Mouse (Mus musculus) cerebellum, adult 2 months (tissue): ENCODE measurements at regions not wholly inside any gene's neighbourhood (a gene's known extent, or its start where the extent isn't known, plus 50 kb on each side); places are given as distances from the start of the nearest gene placed in this dataset.

Experiments
- DNase-seq, 2 experiments: peaks; one replicate each; pipeline ENCODE4 v3.0.0; 2021
- H3K27ac ChIP-seq: fragments of 200-500 bp; 2 replicates; pipeline ENCODE4 v1.5.1; 2012; ENCODE audit warnings: low read length, control low read depth, inconsistent platforms; ENCODE audit not compliant: insufficient read depth
- H3K27me3 ChIP-seq: fragments of 200-500 bp; 2 replicates; pipeline ENCODE4 v1.6.1; 2012; ENCODE audit warnings: inconsistent platforms, mild to moderate bottlenecking, low read length, moderate library complexity; ENCODE audit not compliant: control insufficient read depth, insufficient read depth
- H3K4me1 ChIP-seq: fragments of 200-500 bp; 2 replicates; pipeline ENCODE4 v1.6.1; 2011; ENCODE audit warnings: low read length; ENCODE audit not compliant: control insufficient read depth, insufficient read depth
- H3K4me3 ChIP-seq: fragments of 200-500 bp; replicated peaks from 2 replicates; pipeline ENCODE3; 2011; ENCODE audit warnings: mild to moderate bottlenecking, low read depth, low read length, control low read depth; ENCODE audit not compliant: insufficient read depth
- CTCF ChIP-seq: fragments of 200-500 bp; IDR thresholded peaks from 2 replicates; pipeline ENCODE4 v1.5.1; 2011; ENCODE audit warnings: low read depth, mild to moderate bottlenecking, control low read depth, low read length, moderate library complexity, borderline replicate concordance; ENCODE audit not compliant: insufficient read depth
- POLR2A ChIP-seq: fragments of 200-500 bp; IDR thresholded peaks from 2 replicates; pipeline ENCODE4 v1.6.1; 2011; ENCODE audit warnings: low read length, control low read depth, borderline replicate concordance; ENCODE audit not compliant: insufficient read depth
- WGBS: fragments of 180-500 bp; shearing (Covaris S2); methylation state at CpG from one replicate; pipeline ENCODE4 v1.1.7; 2018; 5-methylcytosine and 5-hydroxymethylcytosine counted together

GRCm38 (mm10) chr3:38248941-38249340 lies 235.7 kb downstream of the Ankrd50 start:
- no peaks in the 10 kb centered on the region for H3K27me3 ChIP-seq
- no peak for DNase-seq
- TF ChIP-seq CTCF: no peak
- TF ChIP-seq POLR2A: no peak
- H3K4me3 ChIP-seq: no peak overlapping the region
- WGBS: 76% methylated on average over 1 of the region's 1 CpGs
- no peaks in the 10 kb centered on the region for H3K4me1 ChIP-seq
- no peak overlapping the region for H3K27ac ChIP-seq

DNA sequence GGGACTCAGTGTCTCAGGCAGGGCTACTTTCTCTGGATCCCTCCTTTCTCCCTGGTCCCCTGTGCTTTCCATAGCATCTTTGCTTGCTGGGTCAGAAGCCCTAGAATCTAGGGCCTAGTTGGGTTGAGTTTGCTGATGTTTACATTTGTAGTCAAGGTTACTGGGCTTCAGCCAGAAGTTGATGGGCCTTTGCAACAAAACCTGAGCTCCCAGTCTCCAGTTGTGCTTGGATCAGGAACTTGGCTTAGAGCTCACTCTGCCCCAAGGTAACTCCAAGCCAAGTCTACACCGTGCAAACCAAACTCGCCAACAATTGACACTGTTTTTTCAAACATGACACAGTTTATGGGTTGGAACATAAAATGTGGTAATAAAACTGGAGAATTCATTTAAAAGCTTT lies 238.2 kb downstream of the Ankrd50 start:
- no peak for DNase-seq
- H3K4me1 ChIP-seq: no peaks in the 10 kb centered on the region
- H3K27me3 ChIP-seq: no peaks in the 10 kb centered on the region
- WGBS: 44% methylated on average over 2 of the region's 2 CpGs
- H3K4me3 ChIP-seq: no peak overlapping the region
- no peak overlapping the region for H3K27ac ChIP-seq
- TF ChIP-seq CTCF (no peak), POLR2A (no peak)

- no peak for DNase-seq
- no peaks in the 10 kb centered on the region for H3K27me3 ChIP-seq
- TF ChIP-seq POLR2A: no peak
- TF ChIP-seq CTCF: no peak
- WGBS: 87% methylated on average over 3 of the region's 3 CpGs
- H3K4me1 ChIP-seq: no peaks in the 10 kb centered on the region
- no peak overlapping the region for H3K4me3 ChIP-seq
- H3K27ac ChIP-seq: no peak overlapping the region
These were observed 241.4 kb downstream of the Ankrd50 start for GRCm38 (mm10) chr3:38243209-38243608.

DNA sequence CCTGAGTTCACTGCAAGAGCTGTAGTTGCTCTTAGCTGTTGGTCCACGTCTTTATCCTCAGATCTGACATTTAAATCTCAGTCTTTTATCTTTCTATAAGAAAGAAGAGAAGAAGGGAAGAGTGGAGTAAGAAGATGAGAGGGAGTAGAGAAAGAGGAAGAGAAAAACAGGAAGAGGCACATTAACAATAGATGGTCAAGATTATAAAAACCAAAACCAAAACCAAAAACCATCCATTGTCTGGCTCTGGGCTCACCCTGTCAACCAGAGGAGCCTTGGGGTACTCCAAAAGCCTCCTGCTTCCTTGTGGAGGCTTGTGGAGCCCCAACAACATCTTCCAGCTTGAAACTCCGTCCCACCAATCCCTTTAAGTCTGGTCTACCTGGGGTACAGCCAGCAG lies 247.0 kb downstream of the Ankrd50 start:
- Histone ChIP-seq H3K4me1 (peaks cover 3% of the 10 kb centered on the region), H3K27ac (no peak overlapping the region), H3K27me3 (no peaks in the 10 kb centered on the region), H3K4me3 (no peak overlapping the region)
- DNase-seq: no peak
- 78% methylated on average over 2 of the region's 2 CpGs for WGBS
- TF ChIP-seq POLR2A (no peak), CTCF (no peak)

DNA sequence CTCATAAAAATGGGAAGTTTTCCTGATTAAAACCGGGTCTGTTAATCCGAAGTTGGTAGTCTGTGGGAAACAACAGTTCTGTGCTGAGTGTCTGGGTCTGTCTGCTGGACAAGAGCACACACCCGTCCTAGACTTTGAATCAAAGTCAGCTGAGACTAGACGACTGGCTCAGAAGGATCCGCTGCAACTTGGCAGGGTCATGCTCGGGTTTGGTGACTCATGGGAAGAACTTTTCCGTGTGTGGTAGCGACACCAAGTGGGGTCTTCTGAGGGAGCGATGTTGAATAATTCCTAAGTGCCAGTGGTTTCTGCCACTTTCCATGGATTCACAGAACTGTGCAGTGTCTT lies 248.9 kb downstream of the Ankrd50 start:
- no peak for DNase-seq
- H3K27ac ChIP-seq: no peak overlapping the region
- no peak overlapping the region for H3K4me3 ChIP-seq
- 54% methylated on average over 9 of the region's 9 CpGs for WGBS
- peaks cover 3% of the 10 kb centered on the region for H3K4me1 ChIP-seq
- TF ChIP-seq POLR2A (no peak), CTCF (no peak)
- H3K27me3 ChIP-seq: no peaks in the 10 kb centered on the region

DNA sequence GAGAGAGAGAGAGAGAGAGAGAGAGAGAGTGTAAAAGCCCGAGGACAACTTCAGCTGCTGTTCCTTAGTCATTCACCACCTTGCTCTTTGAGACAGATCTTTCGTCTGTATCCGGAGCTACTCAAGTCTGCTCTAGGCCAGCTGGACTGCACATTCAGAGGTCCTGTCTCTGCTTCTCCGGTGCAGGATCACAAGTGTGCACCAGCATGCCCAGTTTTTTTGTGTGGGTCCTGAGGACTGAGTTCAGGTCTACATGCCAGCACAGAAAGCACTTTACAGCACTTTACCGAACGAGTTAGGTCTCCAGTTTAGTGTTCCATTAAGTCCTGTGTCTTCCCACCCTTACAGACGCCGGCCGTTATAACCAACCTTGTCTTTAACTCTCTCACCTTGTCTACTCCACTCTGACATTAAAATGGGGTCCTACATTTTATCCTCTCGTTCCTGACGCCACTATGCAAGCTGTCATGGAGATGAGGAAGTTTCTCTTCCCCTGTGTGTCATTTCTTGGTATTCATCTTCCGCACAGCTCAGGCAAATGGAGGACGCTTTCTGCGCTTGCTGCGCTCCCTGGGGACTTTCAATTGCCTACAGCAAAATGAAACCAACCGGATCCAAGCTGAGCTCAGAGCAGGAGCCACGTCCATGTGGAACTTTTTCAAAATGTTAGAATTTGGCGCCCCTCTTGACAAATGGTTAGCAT lies 249.5 kb downstream of the Ankrd50 start:
- WGBS: 64% methylated on average over 18 of the region's 18 CpGs
- Histone ChIP-seq H3K4me1 (peaks cover 3% of the 10 kb centered on the region), H3K27me3 (no peaks in the 10 kb centered on the region), H3K4me3 (no peak overlapping the region), H3K27ac (no peak overlapping the region)
- no peak for DNase-seq
- TF ChIP-seq CTCF (no peak), POLR2A (no peak)

DNA sequence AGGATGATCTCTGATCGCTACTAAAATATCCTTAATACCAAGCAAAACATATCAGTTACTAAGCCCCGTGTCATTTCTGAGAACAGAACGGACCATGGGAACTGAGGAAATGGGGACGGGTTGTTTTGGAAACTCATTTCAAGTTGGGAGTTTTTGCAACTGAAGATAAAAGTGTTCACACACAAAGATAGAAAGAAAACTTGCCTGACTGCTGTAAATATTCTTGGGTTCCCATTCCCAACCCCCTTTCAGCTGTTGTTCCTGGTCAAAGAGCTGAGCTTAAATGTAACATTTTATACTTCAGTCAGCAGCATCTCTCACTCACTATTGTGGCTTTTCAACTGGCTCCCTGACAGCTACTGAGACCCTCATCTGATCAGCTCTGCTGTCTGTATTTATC lies 250.1 kb downstream of the Ankrd50 start:
- TF ChIP-seq POLR2A: no peak
- no peak for TF ChIP-seq CTCF
- Histone ChIP-seq H3K4me3 (no peak overlapping the region), H3K4me1 (peaks cover 3% of the 10 kb centered on the region), H3K27me3 (no peaks in the 10 kb centered on the region), H3K27ac (no peak overlapping the region)
- WGBS: 78% methylated on average over 4 of the region's 4 CpGs
- DNase-seq: no peak

GRCm38 (mm10) chr3:38234006-38234405 lies 250.6 kb downstream of the Ankrd50 start:
- Histone ChIP-seq H3K27me3 (no peaks in the 10 kb centered on the region), H3K4me3 (no peak overlapping the region), H3K27ac (no peak overlapping the region), H3K4me1 (peaks cover 3% of the 10 kb centered on the region)
- DNase-seq: no peak
- TF ChIP-seq CTCF: no peak
- no peak for TF ChIP-seq POLR2A
- 28% methylated on average over 2 of the region's 2 CpGs for WGBS
